Mouse (Mus musculus): ENCODE measurements around the gene Olfr1395.
A peak's percentile ranks its signal among the peaks of the same experiment; 100 is the strongest.
"Not testable (repeated sequence)": the region's sequence is repeated elsewhere in the genome, so short reads cannot be mapped to it uniquely, and the experiment has no call there.

Gene Olfr1395

GRCm38 (mm10) chr11:49176047-49176779 lies 34.1 kb downstream of the Olfr1395 start:
- not testable (repeated sequence) for DNase-seq

GRCm38 (mm10) chr11:49183172-49183571 lies 41.1 kb downstream of the Olfr1395 start:
- DNase-seq = no peak

GRCm38 (mm10) chr11:49186452-49186851 lies 44.4 kb downstream of the Olfr1395 start:
- no peak for DNase-seq

GRCm38 (mm10) chr11:49186955-49187488 lies 44.9 kb downstream of the Olfr1395 start, which contains the start of gene Btnl9:
Gene Btnl9 (minus strand): TSS chr11:49187159.
- no peak for DNase-seq

- no peak for DNase-seq
These were observed 45.6 kb downstream of the Olfr1395 start for GRCm38 (mm10) chr11:49187701-49188100.

- peak; percentile 40 for DNase-seq
These were observed 47.7 kb downstream of the Olfr1395 start for GRCm38 (mm10) chr11:49189737-49190136.

GRCm38 (mm10) chr11:49191083-49191482 lies 49.0 kb downstream of the Olfr1395 start:
- DNase-seq = no peak

- not testable (repeated sequence) for DNase-seq
These were observed 52.7 kb downstream of the Olfr1395 start for GRCm38 (mm10) chr11:49194771-49195170.

- no peak for DNase-seq
These were observed 53.8 kb downstream of the Olfr1395 start for GRCm38 (mm10) chr11:49195819-49196322.
